Mouse (Mus musculus) liver, postnatal 0 days (tissue): ENCODE measurements around the gene Zfp811.

Experiments used
- CTCF ChIP-seq: sonication (generic); IDR thresholded peaks from 2 replicates; pipeline ENCODE4 v1.5.1; 2016; ENCODE audit warnings: antibody characterized with exemption, low read depth
- EP300 ChIP-seq: IDR thresholded peaks from 2 replicates; pipeline ENCODE4 v1.6.1; 2016; ENCODE audit warnings: antibody characterized with exemption, low read depth, mild to moderate bottlenecking

GRCm38 (mm10) chr17:32839083-32839802, 29.5 kb upstream of the Zfp811 start:
- no peak for TF ChIP-seq CTCF
- TF ChIP-seq EP300, result no peak
